Mouse (Mus musculus): Measurements from ENCODE around the gene Erbb2.

DNA sequence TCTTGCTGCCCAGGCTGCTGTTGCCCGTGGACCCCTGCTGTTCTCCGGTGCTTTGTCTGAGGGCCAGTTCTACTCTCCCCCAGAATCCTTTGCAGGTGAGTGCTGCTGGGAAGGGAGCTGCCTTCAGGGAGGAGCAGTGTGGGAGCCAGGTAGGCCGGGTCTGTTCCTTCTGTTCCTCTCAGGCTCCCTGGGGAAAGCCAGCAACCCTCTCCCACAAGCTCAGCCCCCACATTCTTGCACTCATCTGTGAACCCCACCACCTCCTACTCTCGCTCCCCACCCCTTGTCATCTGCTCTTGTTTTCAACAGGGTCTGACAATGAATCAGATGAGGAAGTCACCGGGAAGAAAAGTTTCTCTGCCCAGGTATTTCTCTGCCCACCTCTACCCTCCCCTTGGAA is 35.5 kb upstream of the Erbb2 start:
- TF ChIP-seq CHD2 (IDR thresholded peaks at IDR 0.05; ENCODE audit: low read depth, low read length) (no peak), MAFK (IDR thresholded peaks at IDR 0.05; ENCODE audit: insufficient read depth, low read depth, low read length) (no peak), HCFC1 (IDR thresholded peaks at IDR 0.05; ENCODE audit: borderline replicate concordance, insufficient read depth, low read length) (no peak), ZC3H11A (IDR thresholded peaks at IDR 0.05; ENCODE audit: borderline replicate concordance, low read depth, low read length) (no peak)
